Mouse (Mus musculus): ENCODE measurements around the gene Spin1. TPM values are rescaled to one million over a fixed set of nuclear protein-coding genes. Genes with fewer than 3 reads are reported as not detected.

The Spin1 gene
- total and polyA plus RNA-seq, 3 experiments: 9.7 to 57.0 (median 49.7) TPM

- no peak for TF ChIP-seq CTCF (IDR thresholded peaks at IDR 0.05; ENCODE audit: low read depth, low read length)
- TF ChIP-seq GATA2 (IDR thresholded peaks at IDR 0.05; ENCODE audit: borderline replicate concordance, low read depth, low read length): no peak
- TF ChIP-seq TAL1 (conservative IDR thresholded peaks at IDR 0.05; ENCODE audit: low read depth, low read length): no peak
- TF ChIP-seq POLR2AphosphoS5 (IDR thresholded peaks at IDR 0.05; ENCODE audit: insufficient replicate concordance, low read depth, low read length): no peak
- TF ChIP-seq GATA1 (IDR thresholded peaks at IDR 0.05; ENCODE audit: borderline replicate concordance, low read length): no peak
- Histone ChIP-seq H3K4me1 (ENCODE audit: insufficient read depth, low read depth, low read length) (no peaks in the 10 kb centered on the region), H3K27me3 (ENCODE audit: insufficient read depth, low read length) (peaks cover 3% of the 10 kb centered on the region; the same call in 1 of the 2 replicates), H3K4me3 (ENCODE audit: low read depth, low read length) (no peak overlapping the region), H3K36me3 (replicated peaks) (no peaks in the 10 kb centered on the region), H3K9me3 (replicated peaks) (peaks cover 9% of the 10 kb centered on the region)
- no peak for ATAC-seq (ENCODE audit: extremely low read depth, insufficient number of reproducible peaks, low FRiP score, poor library complexity, severe bottlenecking)
- no peak for DNase-seq (ENCODE audit: low spot score)
Observed at GRCm38 (mm10) chr13:51170215-51170614, 69.5 kb downstream of the Spin1 start.

DNA sequence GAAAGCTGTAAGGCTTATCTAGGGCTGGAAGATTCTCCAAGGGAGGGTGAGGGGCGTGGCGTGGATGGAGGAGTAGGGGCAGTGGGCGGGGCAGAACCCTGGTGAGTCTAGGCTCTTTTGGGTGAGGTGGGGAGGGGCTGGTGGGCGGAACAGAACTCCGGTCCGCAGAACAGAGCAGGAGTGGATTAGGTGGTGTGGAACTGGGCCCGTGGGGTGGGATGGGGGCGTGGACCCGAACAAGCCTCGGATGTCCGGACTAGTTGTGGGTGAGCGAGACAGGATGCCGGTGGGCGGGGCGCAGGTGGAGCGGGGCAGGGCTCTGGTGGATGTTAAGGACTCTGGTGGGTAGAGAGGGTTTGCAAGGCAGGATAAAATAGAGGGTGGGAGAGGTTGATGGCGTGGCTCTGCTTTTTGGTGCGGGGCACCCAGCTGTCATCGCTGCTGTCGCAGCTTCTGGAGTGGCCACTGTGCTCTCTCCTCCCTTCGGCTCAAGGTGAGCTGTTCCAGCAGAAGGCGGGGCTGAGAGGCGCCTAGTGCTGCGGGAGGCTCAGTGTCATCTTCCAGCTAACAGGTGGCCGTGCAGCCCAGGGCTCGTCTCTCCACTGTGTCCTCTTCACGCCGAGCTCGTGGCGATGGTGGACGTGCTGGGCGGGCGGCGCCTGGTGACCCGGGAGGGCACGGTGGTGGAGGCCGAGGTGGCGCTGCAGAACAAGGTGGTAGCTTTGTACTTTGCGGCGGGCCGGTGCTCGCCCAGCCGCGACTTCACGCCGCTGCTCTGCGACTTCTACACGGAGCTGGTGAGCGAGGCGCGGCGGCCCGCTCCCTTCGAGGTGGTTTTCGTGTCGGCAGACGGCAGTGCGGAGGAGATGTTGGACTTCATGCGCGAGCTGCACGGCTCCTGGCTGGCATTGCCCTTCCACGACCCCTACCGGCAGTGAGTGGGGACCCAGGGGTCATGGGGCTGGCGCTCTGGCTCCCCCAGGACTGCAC is 70.3 kb downstream of the Spin1 start, which contains the start of gene Nxnl2:
TSS of gene Nxnl2 (plus strand) at position 332 of the 990 bp plus-strand sequence.
- DNase-seq (ENCODE audit: low spot score) (no peak), ATAC-seq (ENCODE audit: extremely low read depth, insufficient number of reproducible peaks, low FRiP score, poor library complexity, severe bottlenecking) (no peak)
- no peaks in the 10 kb centered on the region for H3K4me1 ChIP-seq (ENCODE audit: insufficient read depth, low read depth, low read length)
- H3K4me3 ChIP-seq (ENCODE audit: low read depth, low read length): 0 out of 2 replicates have a peak within 1 kb of the TSS, but pooled peaks have one; percentile 8
- peaks cover 3% of the 10 kb centered on the region; the same call in 1 of the 2 replicates for H3K27me3 ChIP-seq (ENCODE audit: insufficient read depth, low read length)
- H3K9me3 ChIP-seq (replicated peaks): peaks cover 9% of the 10 kb centered on the region
- no peaks in the 10 kb centered on the region for H3K36me3 ChIP-seq (replicated peaks)
- TF ChIP-seq GATA2 (IDR thresholded peaks at IDR 0.05; ENCODE audit: borderline replicate concordance, low read depth, low read length): no peak
- TF ChIP-seq POLR2AphosphoS5 (IDR thresholded peaks at IDR 0.05; ENCODE audit: insufficient replicate concordance, low read depth, low read length): no peak
- no peak for TF ChIP-seq TAL1 (conservative IDR thresholded peaks at IDR 0.05; ENCODE audit: low read depth, low read length)
- no peak for TF ChIP-seq CTCF (IDR thresholded peaks at IDR 0.05; ENCODE audit: low read depth, low read length)
- TF ChIP-seq GATA1 (IDR thresholded peaks at IDR 0.05; ENCODE audit: borderline replicate concordance, low read length): no peak

GRCm38 (mm10) chr13:51172601-51173000 is 71.9 kb downstream of the Spin1 start:
- TF ChIP-seq POLR2AphosphoS5 (IDR thresholded peaks at IDR 0.05; ENCODE audit: insufficient replicate concordance, low read depth, low read length) (no peak), TAL1 (conservative IDR thresholded peaks at IDR 0.05; ENCODE audit: low read depth, low read length) (no peak), GATA2 (IDR thresholded peaks at IDR 0.05; ENCODE audit: borderline replicate concordance, low read depth, low read length) (no peak), CTCF (IDR thresholded peaks at IDR 0.05; ENCODE audit: low read depth, low read length) (no peak), GATA1 (IDR thresholded peaks at IDR 0.05; ENCODE audit: borderline replicate concordance, low read length) (no peak)
- H3K4me3 ChIP-seq (ENCODE audit: low read depth, low read length): no peak overlapping the region
- peaks cover 9% of the 10 kb centered on the region for H3K9me3 ChIP-seq (replicated peaks)
- no peaks in the 10 kb centered on the region for H3K4me1 ChIP-seq (ENCODE audit: insufficient read depth, low read depth, low read length)
- peaks cover 3% of the 10 kb centered on the region; the same call in 1 of the 2 replicates for H3K27me3 ChIP-seq (ENCODE audit: insufficient read depth, low read length)
- H3K36me3 ChIP-seq (replicated peaks): no peaks in the 10 kb centered on the region
- no peak for ATAC-seq (ENCODE audit: extremely low read depth, insufficient number of reproducible peaks, low FRiP score, poor library complexity, severe bottlenecking)
- DNase-seq (ENCODE audit: low spot score): no peak

DNA sequence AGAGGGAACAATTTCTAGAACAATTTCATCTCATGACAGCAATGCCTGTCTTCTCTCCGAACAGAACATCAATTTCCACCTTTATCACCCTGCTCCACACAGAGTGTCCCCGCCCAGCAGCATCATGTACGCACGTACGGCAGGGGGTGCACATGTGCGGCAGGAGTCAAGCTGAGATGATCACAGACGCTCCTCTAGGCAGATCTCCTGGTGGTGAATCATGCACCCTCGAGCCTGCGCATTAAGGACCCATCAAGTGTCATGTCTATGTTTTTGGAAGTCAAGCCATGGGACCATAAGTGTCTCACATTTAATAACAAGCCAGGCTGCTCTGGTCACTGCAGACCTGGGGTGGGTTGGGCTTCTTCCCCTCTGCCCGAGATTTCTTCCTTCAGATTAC is 78.3 kb downstream of the Spin1 start:
- 0 out of 2 replicates have a peak, but pooled peaks cover 3% of the 10 kb centered on the region for H3K27me3 ChIP-seq (ENCODE audit: insufficient read depth, low read length)
- H3K9me3 ChIP-seq (replicated peaks): no peaks in the 10 kb centered on the region
- H3K4me1 ChIP-seq (ENCODE audit: insufficient read depth, low read depth, low read length): no peaks in the 10 kb centered on the region
- H3K36me3 ChIP-seq (replicated peaks): no peaks in the 10 kb centered on the region
- no peak overlapping the region for H3K4me3 ChIP-seq (ENCODE audit: low read depth, low read length)
- TF ChIP-seq GATA2 (IDR thresholded peaks at IDR 0.05; ENCODE audit: borderline replicate concordance, low read depth, low read length) (no peak), CTCF (IDR thresholded peaks at IDR 0.05; ENCODE audit: low read depth, low read length) (no peak), TAL1 (conservative IDR thresholded peaks at IDR 0.05; ENCODE audit: low read depth, low read length) (no peak), GATA1 (IDR thresholded peaks at IDR 0.05; ENCODE audit: borderline replicate concordance, low read length) (no peak), POLR2AphosphoS5 (IDR thresholded peaks at IDR 0.05; ENCODE audit: insufficient replicate concordance, low read depth, low read length) (no peak)
- DNase-seq (ENCODE audit: low spot score): no peak
- ATAC-seq (ENCODE audit: extremely low read depth, insufficient number of reproducible peaks, low FRiP score, poor library complexity, severe bottlenecking): no peak

GRCm38 (mm10) chr13:51179362-51179761 is 78.7 kb downstream of the Spin1 start:
- Histone ChIP-seq H3K27me3 (ENCODE audit: insufficient read depth, low read length) (0 out of 2 replicates have a peak, but pooled peaks cover 3% of the 10 kb centered on the region), H3K4me3 (ENCODE audit: low read depth, low read length) (no peak overlapping the region), H3K9me3 (replicated peaks) (no peaks in the 10 kb centered on the region), H3K36me3 (replicated peaks) (no peaks in the 10 kb centered on the region), H3K4me1 (ENCODE audit: insufficient read depth, low read depth, low read length) (no peaks in the 10 kb centered on the region)
- no peak for ATAC-seq (ENCODE audit: extremely low read depth, insufficient number of reproducible peaks, low FRiP score, poor library complexity, severe bottlenecking)
- TF ChIP-seq POLR2AphosphoS5 (IDR thresholded peaks at IDR 0.05; ENCODE audit: insufficient replicate concordance, low read depth, low read length) (no peak), CTCF (IDR thresholded peaks at IDR 0.05; ENCODE audit: low read depth, low read length) (no peak), GATA1 (IDR thresholded peaks at IDR 0.05; ENCODE audit: borderline replicate concordance, low read length) (no peak), TAL1 (conservative IDR thresholded peaks at IDR 0.05; ENCODE audit: low read depth, low read length) (no peak), GATA2 (IDR thresholded peaks at IDR 0.05; ENCODE audit: borderline replicate concordance, low read depth, low read length) (no peak)
- no peak for DNase-seq (ENCODE audit: low spot score)

DNA sequence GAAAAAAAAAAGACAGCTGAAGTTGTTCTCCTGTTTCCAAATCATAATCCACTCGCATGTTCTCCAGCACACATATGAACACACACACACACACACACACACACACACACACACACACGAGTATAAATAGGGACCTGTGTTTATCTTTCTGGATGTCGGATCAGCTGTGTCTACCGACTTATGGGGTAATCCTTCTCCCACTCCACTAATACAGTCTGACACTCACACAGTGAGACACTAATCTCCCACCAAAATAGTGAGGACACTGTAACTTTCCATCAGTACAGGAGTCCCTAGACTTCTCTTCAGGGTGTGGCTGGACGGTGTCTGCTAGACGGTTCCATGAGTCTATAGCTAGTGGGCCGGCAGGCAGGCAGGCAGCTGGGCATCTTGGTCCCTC is 81.6 kb downstream of the Spin1 start:
- Histone ChIP-seq H3K27me3 (ENCODE audit: insufficient read depth, low read length) (no peaks in the 10 kb centered on the region; the same call in 1 of the 2 replicates), H3K9me3 (replicated peaks) (no peaks in the 10 kb centered on the region), H3K4me3 (ENCODE audit: low read depth, low read length) (no peak overlapping the region), H3K4me1 (ENCODE audit: insufficient read depth, low read depth, low read length) (no peaks in the 10 kb centered on the region), H3K36me3 (replicated peaks) (no peaks in the 10 kb centered on the region)
- ATAC-seq (ENCODE audit: extremely low read depth, insufficient number of reproducible peaks, low FRiP score, poor library complexity, severe bottlenecking): no peak
- TF ChIP-seq GATA2 (IDR thresholded peaks at IDR 0.05; ENCODE audit: borderline replicate concordance, low read depth, low read length) (no peak), GATA1 (IDR thresholded peaks at IDR 0.05; ENCODE audit: borderline replicate concordance, low read length) (no peak), POLR2AphosphoS5 (IDR thresholded peaks at IDR 0.05; ENCODE audit: insufficient replicate concordance, low read depth, low read length) (no peak), TAL1 (conservative IDR thresholded peaks at IDR 0.05; ENCODE audit: low read depth, low read length) (no peak)
- no peak for DNase-seq (ENCODE audit: low spot score)
